Mouse (Mus musculus) liver, embryonic 16.5 days (tissue): ENCODE results near the gene Cox19. TPM values are rescaled to one million over a fixed set of nuclear protein-coding genes. Genes with fewer than 3 reads are reported as not detected.

Source experiments
- ATAC-seq: fragments of 200-750 bp; cut with Nextera tagmentation; 2 replicates; pipeline ENCODE4 v1.8.0; 2017; ENCODE audit warnings: low read depth, mild to moderate bottlenecking, moderate number of reproducible peaks, moderate library complexity
- H3K27ac ChIP-seq: fragments of 300-500 bp; sonication (generic); 2 replicates; pipeline ENCODE4 v1.5.1; 2014; ENCODE audit warnings: mild to moderate bottlenecking, low read length
- H3K27me3 ChIP-seq: fragments of 300-500 bp; sonication (generic); 2 replicates; pipeline ENCODE4 v1.6.1; 2014; ENCODE audit warnings: low read depth, low read length, mixed read lengths; ENCODE audit not compliant: control insufficient read depth, insufficient read depth
- H3K36me3 ChIP-seq: fragments of 300-500 bp; sonication (generic); 2 replicates; pipeline ENCODE4 v1.6.1; 2014; ENCODE audit warnings: mild to moderate bottlenecking; ENCODE audit not compliant: control insufficient read depth, insufficient read depth
- H3K4me1 ChIP-seq: fragments of 300-500 bp; sonication (generic); 2 replicates; pipeline ENCODE4 v1.6.1; 2014; ENCODE audit warnings: low read depth, low read length, mixed read lengths; ENCODE audit not compliant: control insufficient read depth
- H3K4me2 ChIP-seq: fragments of 300-500 bp; sonication (generic); 2 replicates; pipeline ENCODE4 v1.6.1; 2014; ENCODE audit warnings: low read depth, low read length, mixed read lengths
- H3K4me3 ChIP-seq: fragments of 300-500 bp; sonication (generic); 2 replicates; pipeline ENCODE4 v1.5.1; 2014; ENCODE audit warnings: low read depth, mild to moderate bottlenecking, low read length
- H3K9ac ChIP-seq: fragments of 300-500 bp; sonication (generic); 2 replicates; pipeline ENCODE4 v1.6.1; 2014; ENCODE audit warnings: low read depth, low read length
- H3K9me3 ChIP-seq: fragments of 300-500 bp; sonication (generic); replicated peaks from 2 replicates; pipeline ENCODE4 v1.6.1; 2016; ENCODE audit warnings: low read length; ENCODE audit not compliant: control insufficient read depth
- WGBS: fragments of 180-500 bp; shearing (Covaris S2); extraction: QIAGEN DNeasy Blood & Tissue Kit; methylation state at CpG from one replicate; pipeline ENCODE4 v1.1.7; 2014; ENCODE audit not compliant: insufficient replicate concordance; 5-methylcytosine and 5-hydroxymethylcytosine counted together
- polyA plus RNA-seq: library from polyadenylated mRNA; unstranded; fragments of >200 nt; fragmentation: Nextera tagmentation; extraction: Ambion mirVana; gene quantifications from 2 replicates; pipeline ENCODE4 v1.2.1, GENCODE M21; 2015

Cox19 gene
- polyA plus RNA-seq, 1 experiment from 2014 or later, result 42.2 TPM

- no peaks in the 10 kb centered on the region for H3K9me3 ChIP-seq
- H3K27ac ChIP-seq, result no peak overlapping the region
- no peak overlapping the region for H3K9ac ChIP-seq
- ATAC-seq, result peak; percentile 68
- WGBS, result 65% methylated on average over 8 of the region's 8 CpGs
- no peak overlapping the region for H3K4me2 ChIP-seq
- H3K27me3 ChIP-seq, result no peaks in the 10 kb centered on the region
- no peak overlapping the region for H3K4me3 ChIP-seq
- H3K36me3 ChIP-seq, result peaks cover 4% of the 10 kb centered on the region
- peaks cover 3% of the 10 kb centered on the region for H3K4me1 ChIP-seq
Observed at GRCm38 (mm10) chr5:139332590-139333272, 18.5 kb downstream of the Cox19 start.

GRCm38 (mm10) chr5:139331742-139332141 is 19.5 kb downstream of the Cox19 start:
- H3K9me3 ChIP-seq, result no peaks in the 10 kb centered on the region
- H3K4me2 ChIP-seq, result no peak overlapping the region
- H3K27me3 ChIP-seq, result no peaks in the 10 kb centered on the region
- WGBS, result 17% methylated on average over 8 of the region's 8 CpGs
- no peak overlapping the region for H3K4me3 ChIP-seq
- no peak for ATAC-seq
- H3K36me3 ChIP-seq, result no peaks in the 10 kb centered on the region; the same call in 1 of the 2 replicates
- peaks cover 5% of the 10 kb centered on the region for H3K4me1 ChIP-seq
- H3K27ac ChIP-seq, result no peak overlapping the region
- H3K9ac ChIP-seq, result no peak overlapping the region

- Histone ChIP-seq H3K4me1 (peaks cover 8% of the 10 kb centered on the region), H3K27ac (no peak overlapping the region), H3K4me3 (no peak overlapping the region), H3K9me3 (no peaks in the 10 kb centered on the region), H3K27me3 (no peaks in the 10 kb centered on the region), H3K9ac (no peak overlapping the region), H3K36me3 (no peaks in the 10 kb centered on the region), H3K4me2 (no peak overlapping the region)
- ATAC-seq, result no peak
- WGBS, result 67% methylated on average over 7 of the region's 7 CpGs
Observed at GRCm38 (mm10) chr5:139330766-139331165, 20.5 kb downstream of the Cox19 start.

GRCm38 (mm10) chr5:139327634-139328020 is 23.6 kb downstream of the Cox19 start:
- WGBS, result 23% methylated on average over 7 of the region's 7 CpGs
- H3K4me2 ChIP-seq, result no peak overlapping the region
- H3K9ac ChIP-seq, result no peak overlapping the region
- peak overlapping the region; percentile 54; the same call in 1 of the 2 replicates for H3K27ac ChIP-seq
- peaks cover 16% of the 10 kb centered on the region for H3K27me3 ChIP-seq
- ATAC-seq, result no peak
- H3K4me1 ChIP-seq, result peaks cover 20% of the 10 kb centered on the region
- H3K36me3 ChIP-seq, result no peaks in the 10 kb centered on the region
- no peak overlapping the region for H3K4me3 ChIP-seq
- no peaks in the 10 kb centered on the region for H3K9me3 ChIP-seq

- WGBS, result 56% methylated on average over 7 of the region's 7 CpGs
- Histone ChIP-seq H3K9ac (no peak overlapping the region), H3K4me3 (no peak overlapping the region), H3K4me2 (no peak overlapping the region), H3K36me3 (no peaks in the 10 kb centered on the region), H3K27me3 (peaks cover 16% of the 10 kb centered on the region), H3K27ac (peak overlapping the region; percentile 54; the same call in 1 of the 2 replicates), H3K9me3 (no peaks in the 10 kb centered on the region), H3K4me1 (peaks cover 20% of the 10 kb centered on the region)
- ATAC-seq, result no peak
Observed at GRCm38 (mm10) chr5:139326986-139327633, 24.1 kb downstream of the Cox19 start.

GRCm38 (mm10) chr5:139326111-139326696 is 25.0 kb downstream of the Cox19 start:
- Histone ChIP-seq H3K9ac (no peak overlapping the region), H3K27ac (no peak overlapping the region), H3K9me3 (no peaks in the 10 kb centered on the region), H3K36me3 (no peaks in the 10 kb centered on the region), H3K4me2 (no peak overlapping the region), H3K4me1 (peaks cover 17% of the 10 kb centered on the region), H3K27me3 (peaks cover 16% of the 10 kb centered on the region), H3K4me3 (no peak overlapping the region)
- ATAC-seq, result no peak
- 53% methylated on average over 13 of the region's 13 CpGs for whole genome bisulfite sequencing

GRCm38 (mm10) chr5:139325395-139325966 is 25.7 kb downstream of the Cox19 start, which contains the start of gene Adap1:
TSS of gene Adap1 (minus strand) at chr5:139325622.
- under 1% methylated on average over 55 of the region's 61 CpGs for whole genome bisulfite sequencing
- Histone ChIP-seq H3K9me3 (no peaks in the 10 kb centered on the region), H3K4me1 (peaks cover 17% of the 10 kb centered on the region), H3K9ac (peak within 1 kb of the TSS; percentile 66), H3K4me2 (peak within 1 kb of the TSS; percentile 76), H3K27me3 (peaks cover 16% of the 10 kb centered on the region), H3K27ac (peak within 1 kb of the TSS; percentile 60), H3K36me3 (no peaks in the 10 kb centered on the region), H3K4me3 (peak within 1 kb of the TSS; percentile 63)
- ATAC-seq, result peak; percentile 77

- under 1% methylated on average over 43 of the region's 62 CpGs for WGBS
- Histone ChIP-seq H3K36me3 (no peaks in the 10 kb centered on the region), H3K9me3 (no peaks in the 10 kb centered on the region), H3K4me1 (peaks cover 17% of the 10 kb centered on the region), H3K4me2 (peak overlapping the region; percentile 76), H3K9ac (peak overlapping the region; percentile 66), H3K27me3 (peaks cover 16% of the 10 kb centered on the region), H3K4me3 (peak overlapping the region; percentile 63), H3K27ac (peak overlapping the region; percentile 60)
- ATAC-seq, result peak; percentile 30
Observed at GRCm38 (mm10) chr5:139324691-139325394, 26.4 kb downstream of the Cox19 start.
